Mouse (Mus musculus): ENCODE measurements around the gene Slc12a7. TPM values are rescaled to one million over a fixed set of nuclear protein-coding genes. Genes with fewer than 3 reads are reported as not detected.

Slc12a7 gene
- 79.3 and 94.6 TPM in 2 replicates for total RNA-seq (2014; rRNA removed; ENCODE audit: low replicate concordance)
- 32.7 and 34.4 TPM in 2 replicates for polyA plus RNA-seq (2015; fragmentation: Nextera tagmentation; extraction: Ambion mirVana)

DNA sequence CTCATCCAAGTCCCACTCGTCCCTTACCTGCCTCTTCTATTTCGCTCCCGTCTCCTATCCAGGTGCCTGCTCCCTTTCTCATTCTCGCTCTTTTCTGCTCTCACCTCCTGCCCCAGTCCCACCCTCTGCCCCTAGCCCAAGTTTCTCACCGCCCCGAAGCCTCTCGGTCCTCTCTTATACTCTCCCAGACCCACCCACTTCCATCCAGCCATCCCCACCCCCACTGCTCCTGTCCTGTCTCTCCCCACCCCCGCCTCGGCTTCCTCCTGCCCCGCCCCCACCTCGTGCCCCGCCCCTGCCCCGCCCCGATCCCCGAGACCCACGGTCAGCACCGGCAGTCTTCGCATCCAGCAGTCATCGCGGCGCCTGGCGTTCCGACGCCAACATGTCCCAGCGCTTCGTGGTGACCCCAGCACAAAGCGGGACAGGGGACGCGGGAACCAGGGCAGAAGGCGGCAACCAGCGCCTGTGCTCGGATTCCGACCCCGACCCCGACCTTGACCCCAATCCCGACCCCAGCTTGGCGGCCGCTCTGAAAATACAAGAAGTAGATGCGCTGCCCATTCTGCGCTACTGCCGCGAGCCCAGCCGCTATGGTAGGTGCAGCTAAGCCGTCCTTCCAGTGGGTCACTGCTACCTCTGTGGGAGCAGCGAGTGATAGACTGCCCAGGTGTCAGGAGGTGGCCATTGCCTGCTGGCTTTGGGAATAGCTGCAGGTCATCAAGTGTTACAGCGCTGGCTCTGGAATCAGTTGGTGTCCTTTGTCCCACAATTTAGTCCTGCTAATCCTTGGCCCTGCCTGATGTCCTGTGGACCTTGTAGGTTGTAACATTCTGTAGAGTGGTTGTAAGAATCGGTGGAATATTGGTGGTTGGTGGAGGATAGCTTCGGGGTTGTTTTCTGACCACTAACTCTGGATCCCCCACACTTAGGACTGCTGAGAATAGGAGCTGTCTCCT is at the start of gene Slc12a7:
Slc12a7 (plus strand) TSS at position 353 of the 959 bp plus-strand sequence.
- peak within 1 kb of the TSS; percentile 59 for H3K9ac ChIP-seq (replicated peaks; ENCODE audit: low read depth, low read length)
- H3K27ac ChIP-seq (ENCODE audit: low read depth) = peak within 1 kb of the TSS; percentile 56
- no peaks in the 10 kb centered on the region for H3K27me3 ChIP-seq (ENCODE audit: control insufficient read depth, insufficient read depth, low read length)
- TF ChIP-seq EP300 (IDR thresholded peaks at IDR 0.05; ENCODE audit: low read depth) = no peak
- TF ChIP-seq CTCF (IDR thresholded peaks at IDR 0.05; ENCODE audit: low read depth) = no peak
- H3K36me3 ChIP-seq (replicated peaks; ENCODE audit: control insufficient read depth, insufficient read depth, low read length) = no peaks in the 10 kb centered on the region
- H3K4me3 ChIP-seq (ENCODE audit: low read depth, low read length) = peak within 1 kb of the TSS; percentile 46
- peaks cover 39% of the 10 kb centered on the region for H3K4me1 ChIP-seq (ENCODE audit: control insufficient read depth, insufficient read depth)
- 7% methylated on average over 43 of the region's 48 CpGs for WGBS
- ATAC-seq (ENCODE audit: insufficient read depth, low read depth) (peak; percentile 65), DNase-seq (ENCODE audit: low spot score) (peak; percentile 60)
- no peaks in the 10 kb centered on the region for H3K9me3 ChIP-seq (replicated peaks; ENCODE audit: control insufficient read depth, low read length)
- H3K4me2 ChIP-seq (ENCODE audit: low read depth, low read length) = peak within 1 kb of the TSS; percentile 79

DNA sequence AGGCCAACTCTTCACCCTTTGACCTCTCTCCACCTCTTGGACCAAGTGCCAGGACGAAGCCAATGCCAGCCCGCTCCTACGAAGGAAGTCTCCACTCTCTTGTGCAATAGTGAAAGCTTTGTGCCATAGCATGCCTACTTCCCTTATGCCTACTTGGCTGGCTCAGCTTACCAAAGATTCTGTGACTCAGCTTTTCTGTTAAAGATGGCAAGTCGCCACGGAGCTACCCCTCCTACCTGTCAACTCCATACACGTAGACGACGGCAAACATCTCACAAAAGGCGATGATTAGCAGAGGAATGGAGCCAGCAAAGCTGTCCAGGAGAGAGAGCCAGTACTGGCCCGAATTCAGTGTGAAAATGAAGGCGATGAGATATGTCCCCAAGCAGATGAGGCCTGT is 49.2 kb upstream of the Slc12a7 start:
- H3K9ac ChIP-seq (replicated peaks; ENCODE audit: low read depth, low read length) = no peak overlapping the region
- H3K4me1 ChIP-seq (ENCODE audit: control insufficient read depth, insufficient read depth) = no peaks in the 10 kb centered on the region
- TF ChIP-seq CTCF (IDR thresholded peaks at IDR 0.05; ENCODE audit: low read depth) (no peak), EP300 (IDR thresholded peaks at IDR 0.05; ENCODE audit: low read depth) (no peak)
- no peak overlapping the region for H3K4me2 ChIP-seq (ENCODE audit: low read depth, low read length)
- H3K36me3 ChIP-seq (replicated peaks; ENCODE audit: control insufficient read depth, insufficient read depth, low read length) = no peaks in the 10 kb centered on the region
- 47% methylated on average over 11 of the region's 11 CpGs for WGBS
- no peak for DNase-seq (ENCODE audit: low spot score)
- ATAC-seq (ENCODE audit: insufficient read depth, low read depth) = no peak
- no peak overlapping the region for H3K27ac ChIP-seq (ENCODE audit: low read depth)
- H3K9me3 ChIP-seq (replicated peaks; ENCODE audit: control insufficient read depth, low read length) = no peaks in the 10 kb centered on the region
- H3K27me3 ChIP-seq (ENCODE audit: control insufficient read depth, insufficient read depth, low read length) = no peaks in the 10 kb centered on the region
- H3K4me3 ChIP-seq (ENCODE audit: low read depth, low read length) = no peak overlapping the region

DNA sequence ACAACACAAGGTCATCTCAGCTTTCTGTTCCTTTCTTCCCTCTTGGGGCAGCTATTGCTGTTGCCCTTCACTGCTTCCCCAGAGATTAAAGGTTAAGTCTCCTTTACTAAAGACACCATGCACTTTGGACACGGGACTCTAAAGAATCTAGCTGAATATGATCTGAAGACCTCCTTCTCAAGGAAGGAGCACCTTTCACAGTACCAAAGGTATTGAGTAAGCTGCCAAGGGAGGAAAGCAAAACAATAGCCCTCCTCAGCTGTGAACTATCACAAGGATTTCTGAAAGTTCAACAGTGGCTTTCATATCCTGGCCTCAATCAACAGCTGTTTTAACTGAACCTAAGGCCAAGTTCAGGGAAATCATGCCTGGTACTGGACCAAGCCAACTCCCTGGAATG is 48.5 kb upstream of the Slc12a7 start:
- H3K9me3 ChIP-seq (replicated peaks; ENCODE audit: control insufficient read depth, low read length) = no peaks in the 10 kb centered on the region
- DNase-seq (ENCODE audit: low spot score) = no peak
- TF ChIP-seq EP300 (IDR thresholded peaks at IDR 0.05; ENCODE audit: low read depth) (no peak), CTCF (IDR thresholded peaks at IDR 0.05; ENCODE audit: low read depth) (no peak)
- H3K36me3 ChIP-seq (replicated peaks; ENCODE audit: control insufficient read depth, insufficient read depth, low read length) = no peaks in the 10 kb centered on the region
- no peak overlapping the region for H3K4me2 ChIP-seq (ENCODE audit: low read depth, low read length)
- no peak overlapping the region for H3K4me3 ChIP-seq (ENCODE audit: low read depth, low read length)
- 75% methylated on average over 1 of the region's 1 CpGs for whole genome bisulfite sequencing
- H3K9ac ChIP-seq (replicated peaks; ENCODE audit: low read depth, low read length) = no peak overlapping the region
- H3K27me3 ChIP-seq (ENCODE audit: control insufficient read depth, insufficient read depth, low read length) = no peaks in the 10 kb centered on the region
- ATAC-seq (ENCODE audit: insufficient read depth, low read depth) = no peak
- no peak overlapping the region for H3K27ac ChIP-seq (ENCODE audit: low read depth)
- H3K4me1 ChIP-seq (ENCODE audit: control insufficient read depth, insufficient read depth) = no peaks in the 10 kb centered on the region

DNA sequence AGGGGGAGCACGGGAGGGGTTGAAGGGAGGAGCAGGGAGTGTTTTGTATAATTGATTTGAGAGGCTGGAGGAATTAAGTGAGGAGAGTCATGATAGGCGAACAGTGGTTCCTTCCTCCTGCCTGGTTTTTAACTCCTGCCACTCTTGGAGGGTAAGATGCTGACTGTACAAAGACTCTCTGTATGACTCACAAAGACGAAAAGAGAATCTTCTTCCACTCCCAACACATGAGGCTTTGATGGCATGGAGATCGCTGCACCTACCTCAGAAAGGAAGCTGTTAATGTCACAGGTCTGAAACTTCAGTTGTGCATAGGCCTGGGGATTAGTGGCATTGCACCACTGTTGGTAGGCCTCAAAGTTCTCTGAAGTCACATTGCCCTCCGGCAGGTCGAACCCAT is 47.4 kb upstream of the Slc12a7 start:
- H3K9ac ChIP-seq (replicated peaks; ENCODE audit: low read depth, low read length) = no peak overlapping the region
- ATAC-seq (ENCODE audit: insufficient read depth, low read depth) = no peak
- no peak for DNase-seq (ENCODE audit: low spot score)
- H3K4me1 ChIP-seq (ENCODE audit: control insufficient read depth, insufficient read depth) = no peaks in the 10 kb centered on the region
- H3K36me3 ChIP-seq (replicated peaks; ENCODE audit: control insufficient read depth, insufficient read depth, low read length) = no peaks in the 10 kb centered on the region
- no peak for TF ChIP-seq EP300 (IDR thresholded peaks at IDR 0.05; ENCODE audit: low read depth)
- TF ChIP-seq CTCF (IDR thresholded peaks at IDR 0.05; ENCODE audit: low read depth) = no peak
- no peaks in the 10 kb centered on the region for H3K27me3 ChIP-seq (ENCODE audit: control insufficient read depth, insufficient read depth, low read length)
- no peak overlapping the region for H3K4me3 ChIP-seq (ENCODE audit: low read depth, low read length)
- WGBS = 85% methylated on average over 6 of the region's 6 CpGs
- no peak overlapping the region for H3K4me2 ChIP-seq (ENCODE audit: low read depth, low read length)
- no peak overlapping the region for H3K27ac ChIP-seq (ENCODE audit: low read depth)
- no peaks in the 10 kb centered on the region for H3K9me3 ChIP-seq (replicated peaks; ENCODE audit: control insufficient read depth, low read length)

DNA sequence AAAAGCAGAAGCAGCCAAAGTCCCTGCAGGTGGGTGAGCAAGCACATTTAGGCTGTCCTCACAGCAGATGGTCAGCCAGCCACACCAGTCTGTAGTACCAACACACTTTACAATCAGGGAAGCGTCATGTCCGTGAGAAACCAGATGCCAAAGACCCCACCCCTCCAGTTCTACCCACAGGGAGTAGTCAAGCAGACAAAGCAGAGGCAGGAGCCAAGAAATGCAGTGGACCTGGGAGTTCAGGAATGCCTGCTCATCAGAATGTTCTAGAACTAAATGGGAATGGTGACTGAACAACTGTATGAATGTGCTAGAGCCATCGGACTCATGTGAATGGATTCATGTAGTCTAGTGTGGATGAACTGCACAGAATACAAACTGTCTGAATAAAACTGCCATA is 45.3 kb upstream of the Slc12a7 start:
- Histone ChIP-seq H3K4me2 (ENCODE audit: low read depth, low read length) (no peak overlapping the region), H3K9ac (replicated peaks; ENCODE audit: low read depth, low read length) (no peak overlapping the region), H3K27me3 (ENCODE audit: control insufficient read depth, insufficient read depth, low read length) (no peaks in the 10 kb centered on the region), H3K4me3 (ENCODE audit: low read depth, low read length) (no peak overlapping the region), H3K36me3 (replicated peaks; ENCODE audit: control insufficient read depth, insufficient read depth, low read length) (no peaks in the 10 kb centered on the region), H3K9me3 (replicated peaks; ENCODE audit: control insufficient read depth, low read length) (no peaks in the 10 kb centered on the region), H3K4me1 (ENCODE audit: control insufficient read depth, insufficient read depth) (no peaks in the 10 kb centered on the region), H3K27ac (ENCODE audit: low read depth) (no peak overlapping the region)
- 61% methylated on average over 3 of the region's 3 CpGs for WGBS
- DNase-seq (ENCODE audit: low spot score) (no peak), ATAC-seq (ENCODE audit: insufficient read depth, low read depth) (no peak)
- TF ChIP-seq CTCF (IDR thresholded peaks at IDR 0.05; ENCODE audit: low read depth) (no peak), EP300 (IDR thresholded peaks at IDR 0.05; ENCODE audit: low read depth) (no peak)

Measured in heart, postnatal 0 days (tissue).